Mouse (Mus musculus) MEL-GATA-1-ER (cell line): Measurements from ENCODE around the gene Ascc2.
"Not testable (repeated sequence)": the region's sequence is repeated elsewhere in the genome, so short reads cannot be mapped to it uniquely, and the experiment has no call there.

Experiments
- DNase-seq: peaks from one replicate; pipeline ENCODE4 v3.0.0-alpha.2; 2012; ENCODE audit warnings: low read depth; ENCODE audit errors: extremely low read depth

Ascc2 gene

GRCm38 (mm10) chr11:4629861-4630280 is 7.7 kb upstream of the Ascc2 start:
- no peak for DNase-seq

- no peak for DNase-seq
Measured at GRCm38 (mm10) chr11:4633420-4633819, 4.1 kb upstream of the Ascc2 start.

GRCm38 (mm10) chr11:4634395-4634794 is 3.2 kb upstream of the Ascc2 start:
- DNase-seq: no peak

- peak; percentile 20 for DNase-seq
Measured at GRCm38 (mm10) chr11:4636782-4637342, 685 bp upstream of the Ascc2 start.

- no peak for DNase-seq
Measured at GRCm38 (mm10) chr11:4638261-4638660, 714 bp downstream of the Ascc2 start.

- no peak for DNase-seq
Measured at GRCm38 (mm10) chr11:4641185-4641584, 3.6 kb downstream of the Ascc2 start.

GRCm38 (mm10) chr11:4643722-4644121 is 6.2 kb downstream of the Ascc2 start:
- DNase-seq: no peak

- DNase-seq: not testable (repeated sequence)
Measured at GRCm38 (mm10) chr11:4645180-4645579, 7.6 kb downstream of the Ascc2 start.

- no peak for DNase-seq
Measured at GRCm38 (mm10) chr11:4646409-4646808, 8.9 kb downstream of the Ascc2 start.

GRCm38 (mm10) chr11:4659818-4660217 is 22.3 kb downstream of the Ascc2 start:
- DNase-seq: peak; percentile 56

GRCm38 (mm10) chr11:4660309-4661025 is 22.9 kb downstream of the Ascc2 start:
- no peak for DNase-seq

- DNase-seq: no peak
Measured at GRCm38 (mm10) chr11:4661324-4661723, 23.8 kb downstream of the Ascc2 start.

- no peak for DNase-seq
Measured at GRCm38 (mm10) chr11:4661871-4662495, 24.4 kb downstream of the Ascc2 start.

- DNase-seq: no peak
Measured at GRCm38 (mm10) chr11:4662496-4662878, 24.9 kb downstream of the Ascc2 start.

- DNase-seq: no peak
Measured at GRCm38 (mm10) chr11:4671736-4672135, 34.2 kb downstream of the Ascc2 start.

- DNase-seq: no peak
Measured at GRCm38 (mm10) chr11:4674593-4674992, 37.0 kb downstream of the Ascc2 start.

- no peak for DNase-seq
Measured at GRCm38 (mm10) chr11:4675126-4675562, 37.6 kb downstream of the Ascc2 start.

- no peak for DNase-seq
Measured at GRCm38 (mm10) chr11:4675693-4676092, 38.1 kb downstream of the Ascc2 start.

- DNase-seq: peak; percentile 52
Measured at GRCm38 (mm10) chr11:4677250-4677872, 39.8 kb downstream of the Ascc2 start.

GRCm38 (mm10) chr11:4678700-4679440 is 41.3 kb downstream of the Ascc2 start:
- no peak for DNase-seq

GRCm38 (mm10) chr11:4679441-4679832 is 41.9 kb downstream of the Ascc2 start:
- DNase-seq: no peak
